Mouse (Mus musculus): ENCODE results near the gene Iars2. TPM values are rescaled to one million over a fixed set of nuclear protein-coding genes. Genes with fewer than 3 reads are reported as not detected.

Gene Iars2
- polyA plus RNA-seq, 1 experiment from 2014 or later = 28.0 TPM

DNA sequence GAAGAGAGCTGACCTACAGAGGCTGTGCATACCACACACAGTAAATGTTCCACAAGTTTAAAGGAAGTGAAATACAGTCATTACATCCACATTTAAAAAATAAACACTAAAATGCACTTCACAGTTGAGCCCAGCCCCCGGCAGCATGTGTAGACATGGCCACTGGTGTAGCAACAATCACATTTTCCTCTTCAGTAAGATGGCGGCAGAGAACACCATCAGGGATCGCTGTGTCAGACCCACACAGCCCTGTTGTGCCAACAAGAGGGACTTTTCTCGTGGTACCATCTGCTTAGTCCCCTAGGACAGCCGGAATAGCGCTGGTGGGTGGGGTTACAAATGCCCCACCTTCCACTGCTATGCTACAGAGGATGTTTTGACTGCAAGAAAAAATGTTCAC is 26.4 kb downstream of the Iars2 start:
- 91% methylated on average over 6 of the region's 6 CpGs for WGBS
- Histone ChIP-seq H3K27ac (replicated peaks; ENCODE audit: low read depth, low read length) (no peak overlapping the region), H3K9ac (ENCODE audit: low read length) (no peak overlapping the region), H3K4me1 (ENCODE audit: control insufficient read depth, insufficient read depth, low read length) (no peaks in the 10 kb centered on the region), H3K9me3 (ENCODE audit: control insufficient read depth, low read length) (no peaks in the 10 kb centered on the region), H3K4me3 (ENCODE audit: low read depth, low read length) (no peak overlapping the region), H3K4me2 (ENCODE audit: low read depth, severe bottlenecking) (no peak overlapping the region), H3K27me3 (ENCODE audit: control insufficient read depth, insufficient read depth, low read length) (no peaks in the 10 kb centered on the region), H3K36me3 (ENCODE audit: control insufficient read depth, insufficient read depth, low read length) (peaks cover 8% of the 10 kb centered on the region; the same call in 1 of the 2 replicates)
- DNase-seq (ENCODE audit: low spot score) (no peak), ATAC-seq (ENCODE audit: insufficient number of reproducible peaks, low FRiP score, low TSS enrichment, low read depth) (no peak)

GRCm38 (mm10) chr1:185298496-185298895 is 30.7 kb downstream of the Iars2 start:
- H3K4me2 ChIP-seq (ENCODE audit: low read depth, severe bottlenecking) = no peak overlapping the region
- H3K4me3 ChIP-seq (ENCODE audit: low read depth, low read length) = no peak overlapping the region
- DNase-seq (ENCODE audit: low spot score) = no peak
- no peak for ATAC-seq (ENCODE audit: insufficient number of reproducible peaks, low FRiP score, low TSS enrichment, low read depth)
- H3K27me3 ChIP-seq (ENCODE audit: control insufficient read depth, insufficient read depth, low read length) = no peaks in the 10 kb centered on the region
- no peaks in the 10 kb centered on the region for H3K4me1 ChIP-seq (ENCODE audit: control insufficient read depth, insufficient read depth, low read length)
- no peak overlapping the region for H3K9ac ChIP-seq (ENCODE audit: low read length)
- peaks cover 4% of the 10 kb centered on the region; the same call in 1 of the 2 replicates for H3K36me3 ChIP-seq (ENCODE audit: control insufficient read depth, insufficient read depth, low read length)
- H3K9me3 ChIP-seq (ENCODE audit: control insufficient read depth, low read length) = no peaks in the 10 kb centered on the region
- WGBS = 91% methylated on average over 8 of the region's 8 CpGs
- no peak overlapping the region for H3K27ac ChIP-seq (replicated peaks; ENCODE audit: low read depth, low read length)

DNA sequence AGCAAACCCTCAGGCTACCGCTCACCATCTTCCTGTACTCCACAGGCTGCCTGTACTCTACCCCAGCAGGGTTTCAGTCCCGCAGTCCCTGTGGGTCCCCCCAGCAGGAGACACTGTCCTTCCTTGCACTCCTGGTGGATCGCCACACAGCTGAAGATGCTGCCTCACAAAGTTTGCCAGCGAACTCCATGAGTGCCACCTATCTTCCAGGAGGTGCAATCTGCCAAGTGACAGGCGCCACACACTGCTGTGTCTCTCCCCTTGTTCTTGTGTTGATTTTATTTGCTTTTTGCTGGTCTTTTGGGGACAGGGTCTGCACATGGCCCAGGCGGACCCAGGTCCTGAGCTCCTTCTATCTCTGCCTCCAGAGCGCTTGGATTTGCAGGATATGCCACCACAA is 32.3 kb downstream of the Iars2 start:
- Histone ChIP-seq H3K9ac (ENCODE audit: low read length) (no peak overlapping the region), H3K27me3 (ENCODE audit: control insufficient read depth, insufficient read depth, low read length) (no peaks in the 10 kb centered on the region), H3K36me3 (ENCODE audit: control insufficient read depth, insufficient read depth, low read length) (peaks cover 7% of the 10 kb centered on the region), H3K4me3 (ENCODE audit: low read depth, low read length) (no peak overlapping the region), H3K9me3 (ENCODE audit: control insufficient read depth, low read length) (no peaks in the 10 kb centered on the region), H3K27ac (replicated peaks; ENCODE audit: low read depth, low read length) (no peak overlapping the region), H3K4me1 (ENCODE audit: control insufficient read depth, insufficient read depth, low read length) (no peaks in the 10 kb centered on the region), H3K4me2 (ENCODE audit: low read depth, severe bottlenecking) (no peak overlapping the region)
- 93% methylated on average over 7 of the region's 7 CpGs for WGBS
- ATAC-seq (ENCODE audit: insufficient number of reproducible peaks, low FRiP score, low TSS enrichment, low read depth) (no peak), DNase-seq (ENCODE audit: low spot score) (no peak)

DNA sequence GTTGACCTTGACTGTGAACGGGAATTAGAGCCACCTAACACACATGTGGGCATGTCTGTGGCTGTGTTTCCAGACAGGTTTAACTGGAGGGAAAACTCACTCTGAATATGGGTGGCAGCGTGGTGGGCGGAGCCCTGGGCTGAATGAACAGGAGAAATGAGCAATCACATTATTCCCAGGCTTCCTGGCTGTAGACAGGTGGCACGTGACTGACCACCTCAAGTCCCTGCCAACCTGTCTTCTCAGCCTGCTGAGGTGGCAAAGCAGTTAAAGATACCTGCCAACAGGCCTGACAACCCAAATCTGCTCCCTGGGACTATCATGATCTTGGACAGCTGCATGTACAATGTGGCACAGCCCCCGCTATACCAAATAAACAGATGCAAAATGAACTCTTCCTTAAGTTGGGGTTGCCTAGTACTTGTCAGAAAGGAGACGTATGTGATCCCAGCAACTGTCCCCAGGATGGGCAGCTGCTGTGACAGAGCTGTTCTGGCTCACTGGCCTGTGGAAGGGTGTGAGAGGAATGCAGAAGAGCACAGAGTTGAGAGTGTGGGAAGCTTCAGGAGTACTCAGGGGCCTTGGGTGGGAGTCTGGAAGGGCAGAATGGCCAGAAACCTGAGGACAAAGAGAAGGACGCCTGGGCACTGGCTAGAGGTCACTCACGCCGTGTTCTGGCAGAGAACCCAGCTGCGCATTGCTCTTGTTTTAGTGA is 36.4 kb downstream of the Iars2 start:
- DNase-seq (ENCODE audit: low spot score) (no peak), ATAC-seq (ENCODE audit: insufficient number of reproducible peaks, low FRiP score, low TSS enrichment, low read depth) (no peak)
- Histone ChIP-seq H3K4me3 (ENCODE audit: low read depth, low read length) (no peak overlapping the region), H3K4me1 (ENCODE audit: control insufficient read depth, insufficient read depth, low read length) (no peaks in the 10 kb centered on the region), H3K36me3 (ENCODE audit: control insufficient read depth, insufficient read depth, low read length) (peaks cover 12% of the 10 kb centered on the region), H3K27me3 (ENCODE audit: control insufficient read depth, insufficient read depth, low read length) (no peaks in the 10 kb centered on the region), H3K4me2 (ENCODE audit: low read depth, severe bottlenecking) (no peak overlapping the region), H3K27ac (replicated peaks; ENCODE audit: low read depth, low read length) (no peak overlapping the region), H3K9ac (ENCODE audit: low read length) (no peak overlapping the region), H3K9me3 (ENCODE audit: control insufficient read depth, low read length) (no peaks in the 10 kb centered on the region)
- 93% methylated on average over 10 of the region's 10 CpGs for WGBS

DNA sequence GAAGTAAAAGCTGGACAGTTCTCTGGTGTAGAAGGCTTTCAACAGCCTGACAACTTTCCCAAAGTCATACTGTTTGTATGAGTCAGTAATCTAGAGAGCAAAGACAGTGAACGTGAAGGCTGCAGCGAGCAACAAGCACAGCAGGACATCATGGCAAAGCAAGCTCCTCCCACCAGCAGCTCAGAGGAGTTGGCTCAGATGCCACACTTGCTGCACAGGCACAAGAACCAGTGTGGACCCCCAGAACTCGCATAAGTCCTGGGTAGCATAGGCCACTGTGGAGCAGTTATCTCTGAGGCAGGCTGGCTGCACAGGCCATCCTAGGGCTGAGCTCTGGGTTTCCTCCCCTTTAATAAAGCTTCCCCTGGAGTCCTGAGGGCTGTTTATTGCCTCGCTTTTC is 37.9 kb downstream of the Iars2 start:
- no peak overlapping the region for H3K27ac ChIP-seq (replicated peaks; ENCODE audit: low read depth, low read length)
- H3K9me3 ChIP-seq (ENCODE audit: control insufficient read depth, low read length) = no peaks in the 10 kb centered on the region
- no peak for DNase-seq (ENCODE audit: low spot score)
- no peak overlapping the region for H3K4me3 ChIP-seq (ENCODE audit: low read depth, low read length)
- H3K4me2 ChIP-seq (ENCODE audit: low read depth, severe bottlenecking) = no peak overlapping the region
- no peak for ATAC-seq (ENCODE audit: insufficient number of reproducible peaks, low FRiP score, low TSS enrichment, low read depth)
- WGBS = 82% methylated on average over 4 of the region's 4 CpGs
- no peaks in the 10 kb centered on the region for H3K4me1 ChIP-seq (ENCODE audit: control insufficient read depth, insufficient read depth, low read length)
- H3K27me3 ChIP-seq (ENCODE audit: control insufficient read depth, insufficient read depth, low read length) = no peaks in the 10 kb centered on the region
- H3K9ac ChIP-seq (ENCODE audit: low read length) = no peak overlapping the region
- peaks cover 12% of the 10 kb centered on the region for H3K36me3 ChIP-seq (ENCODE audit: control insufficient read depth, insufficient read depth, low read length)

- no peak for DNase-seq (ENCODE audit: low spot score)
- Histone ChIP-seq H3K9me3 (ENCODE audit: control insufficient read depth, low read length) (no peaks in the 10 kb centered on the region), H3K4me1 (ENCODE audit: control insufficient read depth, insufficient read depth, low read length) (no peaks in the 10 kb centered on the region), H3K4me2 (ENCODE audit: low read depth, severe bottlenecking) (no peak overlapping the region), H3K4me3 (ENCODE audit: low read depth, low read length) (no peak overlapping the region), H3K27me3 (ENCODE audit: control insufficient read depth, insufficient read depth, low read length) (no peaks in the 10 kb centered on the region), H3K27ac (replicated peaks; ENCODE audit: low read depth, low read length) (no peak overlapping the region), H3K36me3 (ENCODE audit: control insufficient read depth, insufficient read depth, low read length) (peaks cover 9% of the 10 kb centered on the region), H3K9ac (ENCODE audit: low read length) (no peak overlapping the region)
- ATAC-seq (ENCODE audit: insufficient number of reproducible peaks, low FRiP score, low TSS enrichment, low read depth) = no peak
- WGBS = 94% methylated on average over 5 of the region's 5 CpGs
These were observed 40.0 kb downstream of the Iars2 start for GRCm38 (mm10) chr1:185289231-185289630.

- H3K27me3 ChIP-seq (ENCODE audit: control insufficient read depth, insufficient read depth, low read length) = no peaks in the 10 kb centered on the region
- no peaks in the 10 kb centered on the region for H3K4me1 ChIP-seq (ENCODE audit: control insufficient read depth, insufficient read depth, low read length)
- no peak overlapping the region for H3K27ac ChIP-seq (replicated peaks; ENCODE audit: low read depth, low read length)
- 95% methylated on average over 20 of the region's 20 CpGs for WGBS
- ATAC-seq (ENCODE audit: insufficient number of reproducible peaks, low FRiP score, low TSS enrichment, low read depth) (no peak), DNase-seq (ENCODE audit: low spot score) (no peak)
- no peak overlapping the region for H3K4me3 ChIP-seq (ENCODE audit: low read depth, low read length)
- no peak overlapping the region for H3K9ac ChIP-seq (ENCODE audit: low read length)
- H3K9me3 ChIP-seq (ENCODE audit: control insufficient read depth, low read length) = no peaks in the 10 kb centered on the region
- peaks cover 12% of the 10 kb centered on the region; the same call in 1 of the 2 replicates for H3K36me3 ChIP-seq (ENCODE audit: control insufficient read depth, insufficient read depth, low read length)
- no peak overlapping the region for H3K4me2 ChIP-seq (ENCODE audit: low read depth, severe bottlenecking)
These were observed 42.1 kb downstream of the Iars2 start for GRCm38 (mm10) chr1:185287066-185287465.

- 91% methylated on average over 4 of the region's 4 CpGs for WGBS
- ATAC-seq (ENCODE audit: insufficient number of reproducible peaks, low FRiP score, low TSS enrichment, low read depth) = no peak
These were observed 44.0 kb downstream of the Iars2 start for GRCm38 (mm10) chr1:185285171-185285570.

GRCm38 (mm10) chr1:185284740-185285139 is 44.5 kb downstream of the Iars2 start:
- DNase-seq (ENCODE audit: low spot score) (no peak), ATAC-seq (ENCODE audit: insufficient number of reproducible peaks, low FRiP score, low TSS enrichment, low read depth) (no peak)
- no peak overlapping the region for H3K4me3 ChIP-seq (ENCODE audit: low read depth, low read length)
- H3K27ac ChIP-seq (replicated peaks; ENCODE audit: low read depth, low read length) = no peak overlapping the region
- peaks cover 7% of the 10 kb centered on the region; the same call in 1 of the 2 replicates for H3K36me3 ChIP-seq (ENCODE audit: control insufficient read depth, insufficient read depth, low read length)
- H3K27me3 ChIP-seq (ENCODE audit: control insufficient read depth, insufficient read depth, low read length) = no peaks in the 10 kb centered on the region
- WGBS = 93% methylated on average over 4 of the region's 4 CpGs
- H3K4me2 ChIP-seq (ENCODE audit: low read depth, severe bottlenecking) = no peak overlapping the region
- H3K9ac ChIP-seq (ENCODE audit: low read length) = no peak overlapping the region
- no peaks in the 10 kb centered on the region for H3K9me3 ChIP-seq (ENCODE audit: control insufficient read depth, low read length)
- no peaks in the 10 kb centered on the region for H3K4me1 ChIP-seq (ENCODE audit: control insufficient read depth, insufficient read depth, low read length)

More at GRCm38 (mm10) chr1:185285171-185285570, 44.0 kb downstream of the Iars2 start:
- H3K4me3 ChIP-seq (ENCODE audit: low read depth, low read length) = no peak overlapping the region
- no peaks in the 10 kb centered on the region for H3K4me1 ChIP-seq (ENCODE audit: control insufficient read depth, insufficient read depth, low read length)
- DNase-seq (ENCODE audit: low spot score) = no peak
- H3K9ac ChIP-seq (ENCODE audit: low read length) = no peak overlapping the region
- H3K4me2 ChIP-seq (ENCODE audit: low read depth, severe bottlenecking) = no peak overlapping the region
- peaks cover 8% of the 10 kb centered on the region; the same call in 1 of the 2 replicates for H3K36me3 ChIP-seq (ENCODE audit: control insufficient read depth, insufficient read depth, low read length)
- no peak overlapping the region for H3K27ac ChIP-seq (replicated peaks; ENCODE audit: low read depth, low read length)
- H3K9me3 ChIP-seq (ENCODE audit: control insufficient read depth, low read length) = no peaks in the 10 kb centered on the region
- H3K27me3 ChIP-seq (ENCODE audit: control insufficient read depth, insufficient read depth, low read length) = no peaks in the 10 kb centered on the region

Measured in limb, embryonic 11.5 days (tissue).